Mouse (Mus musculus): ENCODE measurements at regions not wholly inside any gene's neighbourhood (a gene's known extent, or its start where the extent isn't known, plus 50 kb on each side); places are given as distances from the start of the nearest gene placed in this dataset.
"Not testable (repeated sequence)": the region's sequence is repeated elsewhere in the genome, so short reads cannot be mapped to it uniquely, and the experiment has no call there.

DNA sequence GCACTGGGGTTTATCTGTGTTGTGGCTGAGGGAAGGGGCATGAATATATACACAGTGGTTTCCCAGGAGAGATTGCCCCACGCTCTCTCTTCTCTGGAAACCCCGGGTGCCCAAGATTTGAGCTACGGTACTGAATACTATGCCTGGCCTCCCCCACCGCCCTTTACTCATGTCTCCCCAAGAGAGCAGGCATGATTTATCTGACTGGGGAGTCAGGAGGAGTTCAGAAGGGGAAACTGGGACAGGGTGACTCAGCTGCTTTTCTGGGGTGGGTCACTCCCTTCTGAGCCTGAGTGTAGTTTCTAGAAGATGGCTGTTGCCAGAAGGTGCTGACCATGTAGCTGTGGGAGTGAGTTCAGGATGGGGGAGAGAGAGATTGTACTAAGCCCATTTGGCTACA is 92.0 kb upstream of the Lnx1 start:
- no peak overlapping the region for H3K27ac ChIP-seq (ENCODE audit: low read depth)

DNA sequence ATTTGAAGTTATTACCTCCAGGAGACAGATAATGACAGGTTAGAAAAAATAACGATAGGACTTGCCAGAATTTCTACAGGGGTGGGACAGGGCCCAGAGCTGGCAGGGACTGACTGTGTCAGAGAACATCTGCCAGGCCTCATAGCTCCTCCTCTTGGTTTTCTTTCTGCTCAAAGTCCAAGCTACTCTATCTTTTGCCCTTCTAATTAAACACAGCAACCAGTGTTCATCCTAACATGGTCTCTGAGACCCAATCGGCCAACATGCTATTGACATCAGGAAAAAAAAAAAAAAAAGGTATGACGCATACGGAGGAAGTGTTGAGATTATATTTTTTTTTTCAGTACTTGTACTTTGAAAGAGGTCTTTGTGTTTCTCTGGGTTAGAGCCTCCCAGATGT is 90.7 kb upstream of the Lnx1 start:
- DNase-seq (ENCODE audit: low spot score), result no peak
- Histone ChIP-seq H3K27ac (ENCODE audit: low read depth) (0 out of 2 replicates have a peak overlapping the region, but pooled peaks have one; percentile 69), H3K36me3 (replicated peaks; ENCODE audit: control insufficient read depth, insufficient read depth, low read length) (no peaks in the 10 kb centered on the region), H3K4me1 (ENCODE audit: control insufficient read depth, insufficient read depth) (0 out of 2 replicates have a peak, but pooled peaks cover 8% of the 10 kb centered on the region), H3K9me3 (replicated peaks; ENCODE audit: control insufficient read depth, low read length) (no peaks in the 10 kb centered on the region), H3K4me3 (ENCODE audit: low read depth, low read length) (no peak overlapping the region), H3K9ac (replicated peaks; ENCODE audit: low read depth, low read length) (no peak overlapping the region), H3K27me3 (ENCODE audit: control insufficient read depth, insufficient read depth, low read length) (no peaks in the 10 kb centered on the region), H3K4me2 (ENCODE audit: low read depth, low read length) (no peak overlapping the region)
- no peak; the same call in 1 of the 2 replicates for ATAC-seq (ENCODE audit: insufficient read depth, low read depth)
- TF ChIP-seq EP300 (IDR thresholded peaks at IDR 0.05; ENCODE audit: low read depth) (no peak), CTCF (IDR thresholded peaks at IDR 0.05; ENCODE audit: low read depth) (no peak)
- 73% methylated on average over 4 of the region's 4 CpGs for WGBS

More for the DNA sequence above, 92.0 kb upstream of the Lnx1 start:
- Histone ChIP-seq H3K4me1 (ENCODE audit: control insufficient read depth, insufficient read depth) (0 out of 2 replicates have a peak, but pooled peaks cover 8% of the 10 kb centered on the region), H3K9me3 (replicated peaks; ENCODE audit: control insufficient read depth, low read length) (no peaks in the 10 kb centered on the region), H3K4me3 (ENCODE audit: low read depth, low read length) (no peak overlapping the region), H3K4me2 (ENCODE audit: low read depth, low read length) (no peak overlapping the region), H3K36me3 (replicated peaks; ENCODE audit: control insufficient read depth, insufficient read depth, low read length) (no peaks in the 10 kb centered on the region), H3K9ac (replicated peaks; ENCODE audit: low read depth, low read length) (no peak overlapping the region), H3K27me3 (ENCODE audit: control insufficient read depth, insufficient read depth, low read length) (no peaks in the 10 kb centered on the region)
- WGBS, result 78% methylated on average over 4 of the region's 4 CpGs
- ATAC-seq (ENCODE audit: insufficient read depth, low read depth), result no peak
- DNase-seq (ENCODE audit: low spot score), result no peak
- no peak for TF ChIP-seq EP300 (IDR thresholded peaks at IDR 0.05; ENCODE audit: low read depth)
- TF ChIP-seq CTCF (IDR thresholded peaks at IDR 0.05; ENCODE audit: low read depth), result no peak

DNA sequence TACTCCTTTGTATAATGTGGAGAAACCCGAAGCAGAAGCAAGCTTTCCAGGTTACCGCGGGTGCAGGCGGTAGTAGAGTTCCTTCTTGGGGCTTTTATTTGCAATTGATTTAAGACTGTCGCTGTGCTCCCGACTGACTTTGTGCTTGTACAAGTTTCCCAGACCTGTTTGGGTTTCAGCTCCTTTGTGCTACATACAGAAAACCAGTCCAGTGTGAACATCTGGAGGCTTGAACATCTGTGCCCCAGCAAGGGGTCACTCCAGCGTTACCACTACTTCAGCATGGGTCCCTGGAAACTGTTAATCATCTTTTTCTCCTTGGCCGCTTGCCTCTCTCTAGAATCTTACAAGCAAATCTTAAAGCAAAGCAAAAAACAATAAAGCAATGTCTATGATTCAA is 90.2 kb upstream of the Lnx1 start:
- H3K27me3 ChIP-seq (ENCODE audit: control insufficient read depth, insufficient read depth, low read length), result no peaks in the 10 kb centered on the region
- peak overlapping the region; percentile 69 for H3K27ac ChIP-seq (ENCODE audit: low read depth)
- no peaks in the 10 kb centered on the region for H3K9me3 ChIP-seq (replicated peaks; ENCODE audit: control insufficient read depth, low read length)
- no peak overlapping the region for H3K4me3 ChIP-seq (ENCODE audit: low read depth, low read length)
- WGBS, result 51% methylated on average over 8 of the region's 8 CpGs
- H3K9ac ChIP-seq (replicated peaks; ENCODE audit: low read depth, low read length), result no peak overlapping the region
- TF ChIP-seq CTCF (IDR thresholded peaks at IDR 0.05; ENCODE audit: low read depth) (no peak), EP300 (IDR thresholded peaks at IDR 0.05; ENCODE audit: low read depth) (no peak)
- no peak overlapping the region for H3K4me2 ChIP-seq (ENCODE audit: low read depth, low read length)
- no peak for ATAC-seq (ENCODE audit: insufficient read depth, low read depth)
- 0 out of 2 replicates have a peak, but pooled peaks cover 8% of the 10 kb centered on the region for H3K4me1 ChIP-seq (ENCODE audit: control insufficient read depth, insufficient read depth)
- H3K36me3 ChIP-seq (replicated peaks; ENCODE audit: control insufficient read depth, insufficient read depth, low read length), result no peaks in the 10 kb centered on the region
- no peak for DNase-seq (ENCODE audit: low spot score)

DNA sequence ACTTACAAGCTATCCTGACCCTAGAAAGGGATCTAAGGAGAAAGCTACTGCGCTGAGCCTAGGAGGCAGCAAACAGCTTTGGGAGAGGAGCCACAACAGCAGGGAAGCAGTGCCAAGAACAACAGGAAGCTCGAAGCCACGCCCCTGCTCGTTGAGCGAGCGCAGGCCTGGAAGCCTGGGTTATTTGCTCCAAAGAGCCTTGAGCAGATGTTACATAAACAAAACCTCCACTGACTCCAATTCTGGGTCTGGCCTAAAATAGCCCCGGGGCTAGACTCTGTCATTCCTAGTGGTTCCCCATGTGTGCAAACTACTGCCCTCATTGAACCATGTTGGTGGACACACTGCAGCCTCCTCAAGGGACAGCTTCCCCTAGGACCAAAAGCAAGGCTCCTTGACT is 89.6 kb upstream of the Lnx1 start:
- WGBS, result 1% methylated on average over 7 of the region's 7 CpGs
- ATAC-seq (ENCODE audit: insufficient read depth, low read depth) (peak; percentile 85), DNase-seq (ENCODE audit: low spot score) (peak; percentile 88)
- no peaks in the 10 kb centered on the region for H3K36me3 ChIP-seq (replicated peaks; ENCODE audit: control insufficient read depth, insufficient read depth, low read length)
- no peak overlapping the region for H3K9ac ChIP-seq (replicated peaks; ENCODE audit: low read depth, low read length)
- H3K4me3 ChIP-seq (ENCODE audit: low read depth, low read length), result 0 out of 2 replicates have a peak overlapping the region, but pooled peaks have one; percentile 4
- TF ChIP-seq EP300 (IDR thresholded peaks at IDR 0.05; ENCODE audit: low read depth) (0 out of 2 replicates have a peak, but pooled peaks have one; percentile 43), CTCF (IDR thresholded peaks at IDR 0.05; ENCODE audit: low read depth) (peak; percentile 39)
- H3K4me1 ChIP-seq (ENCODE audit: control insufficient read depth, insufficient read depth), result 0 out of 2 replicates have a peak, but pooled peaks cover 8% of the 10 kb centered on the region
- H3K27ac ChIP-seq (ENCODE audit: low read depth), result peak overlapping the region; percentile 69
- no peaks in the 10 kb centered on the region for H3K27me3 ChIP-seq (ENCODE audit: control insufficient read depth, insufficient read depth, low read length)
- peak overlapping the region; percentile 38 for H3K4me2 ChIP-seq (ENCODE audit: low read depth, low read length)
- no peaks in the 10 kb centered on the region for H3K9me3 ChIP-seq (replicated peaks; ENCODE audit: control insufficient read depth, low read length)

DNA sequence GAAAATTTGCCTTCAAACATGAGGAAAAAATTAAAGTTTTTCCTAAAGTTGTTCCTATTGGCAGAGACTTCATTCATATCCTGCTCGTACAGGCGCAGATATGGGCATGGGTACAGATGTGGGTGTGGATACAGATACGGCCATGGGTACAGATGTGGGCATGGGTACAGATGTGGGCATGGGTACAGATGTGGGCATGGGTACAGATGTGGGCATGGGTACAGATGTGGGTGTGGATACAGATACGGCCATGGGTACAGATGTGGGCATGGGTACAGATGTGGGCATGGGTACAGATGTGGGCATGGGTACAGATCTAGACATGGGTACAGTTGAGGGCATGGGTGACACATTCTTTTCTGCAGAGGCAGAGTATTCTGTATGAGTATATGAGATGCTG is 87.8 kb upstream of the Lnx1 start:
- not testable (repeated sequence) for H3K4me3 ChIP-seq (ENCODE audit: low read depth, low read length); DNase-seq (ENCODE audit: low spot score); H3K27me3 ChIP-seq (ENCODE audit: control insufficient read depth, insufficient read depth, low read length); H3K9ac ChIP-seq (replicated peaks; ENCODE audit: low read depth, low read length); H3K4me2 ChIP-seq (ENCODE audit: low read depth, low read length); H3K9me3 ChIP-seq (replicated peaks; ENCODE audit: control insufficient read depth, low read length); H3K27ac ChIP-seq (ENCODE audit: low read depth); H3K4me1 ChIP-seq (ENCODE audit: control insufficient read depth, insufficient read depth); ATAC-seq (ENCODE audit: insufficient read depth, low read depth); H3K36me3 ChIP-seq (replicated peaks; ENCODE audit: control insufficient read depth, insufficient read depth, low read length)
- 86% methylated on average over 4 of the region's 4 CpGs for WGBS

DNA sequence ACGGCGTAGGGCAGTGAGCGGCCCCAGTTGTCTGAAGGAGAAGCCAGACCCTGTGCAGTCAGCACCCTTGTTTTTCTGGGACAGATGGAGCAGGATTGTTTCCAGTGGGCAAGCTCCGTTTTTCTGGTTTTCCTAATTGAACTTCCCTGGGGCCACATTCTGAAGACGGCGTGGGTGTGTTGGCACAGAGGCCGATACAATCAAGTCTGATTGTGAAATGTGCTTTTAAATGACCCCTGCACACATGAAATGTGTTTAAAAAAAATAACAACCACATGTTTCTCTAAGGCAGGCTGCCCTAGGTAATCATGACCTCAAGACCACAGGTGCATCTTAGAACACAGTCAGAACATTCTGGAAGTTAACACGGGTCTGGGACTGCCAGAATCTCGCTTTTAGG is 81.2 kb upstream of the Lnx1 start:
- no peak overlapping the region for H3K27ac ChIP-seq (ENCODE audit: low read depth)
- WGBS, result 81% methylated on average over 9 of the region's 9 CpGs

More for the DNA sequence above, 81.2 kb upstream of the Lnx1 start:
- no peaks in the 10 kb centered on the region for H3K36me3 ChIP-seq (replicated peaks; ENCODE audit: control insufficient read depth, insufficient read depth, low read length)
- no peak for ATAC-seq (ENCODE audit: insufficient read depth, low read depth)
- no peaks in the 10 kb centered on the region for H3K27me3 ChIP-seq (ENCODE audit: control insufficient read depth, insufficient read depth, low read length)
- no peak overlapping the region for H3K4me3 ChIP-seq (ENCODE audit: low read depth, low read length)
- no peak overlapping the region for H3K9ac ChIP-seq (replicated peaks; ENCODE audit: low read depth, low read length)
- DNase-seq (ENCODE audit: low spot score), result no peak
- no peak overlapping the region for H3K4me2 ChIP-seq (ENCODE audit: low read depth, low read length)
- no peaks in the 10 kb centered on the region for H3K9me3 ChIP-seq (replicated peaks; ENCODE audit: control insufficient read depth, low read length)
- TF ChIP-seq CTCF (IDR thresholded peaks at IDR 0.05; ENCODE audit: low read depth) (no peak), EP300 (IDR thresholded peaks at IDR 0.05; ENCODE audit: low read depth) (no peak)
- H3K4me1 ChIP-seq (ENCODE audit: control insufficient read depth, insufficient read depth), result no peaks in the 10 kb centered on the region

All from heart, postnatal 0 days (tissue).